Mouse (Mus musculus) neural tube, embryonic 12.5 days (tissue): ENCODE measurements at regions not wholly inside any gene's neighbourhood (a gene's known extent, or its start where the extent isn't known, plus 50 kb on each side); places are given as distances from the start of the nearest gene placed in this dataset.

ENCODE experiments used
- ATAC-seq: fragments of 200-750 bp; cut with Nextera tagmentation; 2 replicates; pipeline ENCODE4 v1.8.0; 2017; ENCODE audit warnings: low read depth, mild to moderate bottlenecking, moderate TSS enrichment, moderate library complexity; ENCODE audit not compliant: low FRiP score
- H3K27ac ChIP-seq: fragments of 300-500 bp; sonication (generic); 2 replicates; pipeline ENCODE4 v1.5.1; 2016
- H3K27me3 ChIP-seq: fragments of 300-500 bp; sonication (generic); replicated peaks from 2 replicates; pipeline ENCODE4 v1.6.1; 2016; ENCODE audit warnings: mild to moderate bottlenecking
- H3K36me3 ChIP-seq: fragments of 300-500 bp; sonication (generic); 2 replicates; pipeline ENCODE4 v1.6.1; 2016; ENCODE audit warnings: mild to moderate bottlenecking
- H3K4me1 ChIP-seq: fragments of 300-500 bp; sonication (generic); 2 replicates; pipeline ENCODE4 v1.6.1; 2016
- H3K4me2 ChIP-seq: fragments of 300-500 bp; sonication (generic); replicated peaks from 2 replicates; pipeline ENCODE4 v1.6.1; 2016; ENCODE audit warnings: mild to moderate bottlenecking
- H3K4me3 ChIP-seq: fragments of 300-500 bp; sonication (generic); 2 replicates; pipeline ENCODE4 v1.5.1; 2016
- H3K9ac ChIP-seq: fragments of 300-500 bp; sonication (generic); 2 replicates; pipeline ENCODE4 v1.6.1; 2016; ENCODE audit warnings: mild to moderate bottlenecking
- H3K9me3 ChIP-seq: fragments of 300-500 bp; sonication (generic); 2 replicates; pipeline ENCODE4 v1.6.1; 2016; ENCODE audit warnings: mild to moderate bottlenecking
- WGBS: fragments of 180-500 bp; shearing (Covaris S2); methylation state at CpG from one replicate; pipeline ENCODE4 v1.1.7; 2016; 5-methylcytosine and 5-hydroxymethylcytosine counted together

DNA sequence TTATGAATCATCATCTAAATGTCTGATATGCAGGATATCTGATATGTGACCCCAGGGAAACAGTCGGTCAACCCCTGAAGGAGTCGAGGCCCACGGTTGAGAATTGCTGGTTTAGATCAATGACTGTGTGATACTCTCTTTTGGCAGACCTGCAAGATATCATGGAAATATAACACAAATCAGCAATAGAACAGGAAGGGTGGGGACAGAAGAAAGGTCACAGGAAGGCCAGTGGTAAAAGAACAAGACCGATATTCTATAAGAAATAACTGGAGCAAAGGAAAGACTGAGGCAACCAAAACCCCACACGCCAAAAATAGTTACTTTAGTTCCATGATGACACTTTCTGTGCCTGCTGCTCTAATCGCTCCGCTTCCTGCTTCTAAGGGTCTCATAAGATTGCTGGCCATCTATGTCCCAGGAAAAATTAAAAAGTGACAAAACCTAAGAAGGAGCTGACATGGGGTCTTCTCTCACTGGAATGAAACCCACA lies 103.2 kb downstream of the Nfkbiz start:
- no peak overlapping the region for H3K9ac ChIP-seq
- no peaks in the 10 kb centered on the region for H3K36me3 ChIP-seq
- no peaks in the 10 kb centered on the region for H3K27me3 ChIP-seq
- ATAC-seq, result no peak
- no peak overlapping the region for H3K4me2 ChIP-seq
- H3K4me3 ChIP-seq, result no peak overlapping the region
- WGBS, result 94% methylated on average over 7 of the region's 7 CpGs
- H3K9me3 ChIP-seq, result no peaks in the 10 kb centered on the region
- H3K4me1 ChIP-seq, result no peaks in the 10 kb centered on the region
- no peak overlapping the region for H3K27ac ChIP-seq

DNA sequence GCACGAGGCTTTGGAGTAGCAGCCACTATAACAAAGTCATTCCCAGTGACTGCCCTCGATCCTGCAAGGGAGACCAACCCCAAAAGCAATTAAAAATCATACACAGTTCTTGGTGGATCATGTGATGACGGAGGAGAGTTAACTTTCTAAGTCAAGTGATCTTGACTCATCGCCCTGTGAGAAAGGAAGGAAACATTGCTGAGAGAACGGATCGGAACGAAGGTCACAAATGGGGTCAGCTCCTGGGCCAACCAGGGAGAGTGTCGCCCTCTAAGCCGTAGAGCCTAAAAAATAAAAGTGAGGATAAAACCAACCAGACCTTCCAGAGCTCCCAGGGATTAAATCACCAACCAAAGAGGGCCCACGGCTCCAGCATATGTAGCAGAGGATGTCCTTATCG lies 104.4 kb downstream of the Nfkbiz start:
- 86% methylated on average over 11 of the region's 11 CpGs for WGBS
- no peak overlapping the region for H3K4me2 ChIP-seq
- H3K9me3 ChIP-seq, result no peaks in the 10 kb centered on the region
- H3K9ac ChIP-seq, result no peak overlapping the region
- H3K36me3 ChIP-seq, result no peaks in the 10 kb centered on the region
- no peaks in the 10 kb centered on the region for H3K27me3 ChIP-seq
- H3K27ac ChIP-seq, result no peak overlapping the region
- no peak overlapping the region for H3K4me3 ChIP-seq
- no peak for ATAC-seq
- H3K4me1 ChIP-seq, result no peaks in the 10 kb centered on the region

DNA sequence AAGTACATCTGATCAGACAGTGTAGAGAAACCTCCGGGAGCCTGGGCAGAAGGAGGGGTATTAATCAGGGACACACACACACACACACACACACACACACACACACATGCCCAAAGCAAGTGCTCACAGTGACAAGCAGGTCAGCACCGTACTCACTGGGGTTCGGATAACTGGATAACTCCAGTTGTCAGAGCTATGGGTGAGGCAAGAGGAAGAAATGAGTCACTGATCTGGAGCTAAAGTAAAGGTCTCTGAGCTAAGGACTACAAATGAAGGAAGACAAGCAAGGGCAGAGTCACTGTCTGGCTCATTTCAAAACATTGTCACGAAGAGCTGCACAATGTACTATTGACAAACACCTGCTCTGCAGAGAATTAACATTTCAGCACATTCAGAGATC lies 104.9 kb downstream of the Nfkbiz start:
- ATAC-seq, result no peak
- Histone ChIP-seq H3K9me3 (no peaks in the 10 kb centered on the region), H3K9ac (no peak overlapping the region), H3K27ac (no peak overlapping the region), H3K4me3 (no peak overlapping the region), H3K4me2 (no peak overlapping the region), H3K36me3 (no peaks in the 10 kb centered on the region), H3K27me3 (no peaks in the 10 kb centered on the region), H3K4me1 (no peaks in the 10 kb centered on the region)
- 87% methylated on average over 4 of the region's 4 CpGs for WGBS

DNA sequence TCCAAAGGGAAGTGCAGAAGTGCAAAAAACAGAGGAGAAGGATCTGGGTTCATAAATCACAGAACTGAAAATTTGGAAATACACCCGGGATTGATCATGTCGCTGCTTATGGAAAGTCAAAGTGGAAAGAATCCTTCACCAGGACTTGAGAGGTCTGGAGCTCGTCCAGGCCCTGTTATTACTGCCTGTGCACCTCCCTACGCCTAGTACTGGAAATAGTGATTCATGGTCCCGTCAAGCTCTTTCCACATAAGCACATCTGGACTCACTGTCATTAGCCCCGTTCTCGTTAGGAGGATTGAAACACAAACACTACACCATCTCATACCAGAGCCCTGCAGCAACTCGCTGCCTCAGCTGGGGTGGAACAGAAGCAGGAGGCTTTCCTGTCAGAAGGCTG lies 107.7 kb downstream of the Nfkbiz start:
- ATAC-seq, result no peak
- H3K27me3 ChIP-seq, result no peaks in the 10 kb centered on the region
- H3K9me3 ChIP-seq, result no peaks in the 10 kb centered on the region
- no peak overlapping the region for H3K4me3 ChIP-seq
- H3K27ac ChIP-seq, result no peak overlapping the region
- H3K4me2 ChIP-seq, result no peak overlapping the region
- no peaks in the 10 kb centered on the region for H3K36me3 ChIP-seq
- no peak overlapping the region for H3K9ac ChIP-seq
- WGBS, result 77% methylated on average over 8 of the region's 8 CpGs
- no peaks in the 10 kb centered on the region for H3K4me1 ChIP-seq

DNA sequence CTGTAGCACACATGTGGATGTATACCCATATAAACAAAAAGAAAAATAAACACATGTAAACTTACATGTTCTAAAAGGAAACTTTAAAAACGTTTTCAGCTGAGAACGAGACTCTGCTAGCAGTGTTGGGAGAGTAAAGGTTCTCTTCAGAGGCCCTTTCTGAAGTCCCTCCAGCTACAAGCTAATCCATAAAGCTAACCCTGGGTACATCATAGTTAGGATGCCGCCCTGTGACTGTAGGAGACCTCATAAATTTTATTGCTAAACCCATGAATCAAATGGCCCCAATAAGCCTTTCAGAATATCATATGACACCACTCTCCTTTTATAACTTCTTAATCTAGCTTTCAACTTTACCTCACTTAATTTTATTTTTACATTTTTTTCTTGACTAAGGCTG lies 112.2 kb downstream of the Nfkbiz start:
- Histone ChIP-seq H3K36me3 (no peaks in the 10 kb centered on the region), H3K4me2 (no peak overlapping the region), H3K27me3 (no peaks in the 10 kb centered on the region), H3K4me1 (no peaks in the 10 kb centered on the region), H3K9me3 (no peaks in the 10 kb centered on the region), H3K27ac (no peak overlapping the region), H3K4me3 (no peak overlapping the region), H3K9ac (no peak overlapping the region)
- ATAC-seq, result no peak
- 40% methylated on average over 3 of the region's 3 CpGs for WGBS

DNA sequence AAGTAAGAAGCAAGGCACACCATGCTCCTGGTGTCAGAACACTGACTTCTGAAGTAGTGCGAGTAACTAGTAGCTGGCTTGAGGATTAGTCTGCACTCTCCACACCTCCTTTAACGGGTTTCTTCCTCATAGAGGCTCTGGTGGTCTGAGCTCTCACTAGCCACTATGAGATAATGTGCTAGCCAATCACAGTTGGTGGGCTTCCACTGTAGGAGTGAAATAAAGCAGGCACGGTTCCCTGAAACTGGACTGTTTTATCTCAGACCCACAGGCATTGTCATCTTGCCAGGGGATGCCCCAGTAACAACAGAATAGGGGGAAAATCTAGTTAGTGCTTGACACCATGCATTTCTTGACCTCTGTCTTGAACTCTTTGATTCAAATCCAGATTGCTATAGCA lies 118.3 kb downstream of the Nfkbiz start:
- no peak overlapping the region for H3K9ac ChIP-seq
- no peak overlapping the region for H3K27ac ChIP-seq
- no peaks in the 10 kb centered on the region for H3K27me3 ChIP-seq
- H3K36me3 ChIP-seq, result no peaks in the 10 kb centered on the region
- no peaks in the 10 kb centered on the region for H3K9me3 ChIP-seq
- H3K4me2 ChIP-seq, result no peak overlapping the region
- ATAC-seq, result no peak
- 68% methylated on average over 3 of the region's 3 CpGs for WGBS
- H3K4me3 ChIP-seq, result no peak overlapping the region
- H3K4me1 ChIP-seq, result no peaks in the 10 kb centered on the region

DNA sequence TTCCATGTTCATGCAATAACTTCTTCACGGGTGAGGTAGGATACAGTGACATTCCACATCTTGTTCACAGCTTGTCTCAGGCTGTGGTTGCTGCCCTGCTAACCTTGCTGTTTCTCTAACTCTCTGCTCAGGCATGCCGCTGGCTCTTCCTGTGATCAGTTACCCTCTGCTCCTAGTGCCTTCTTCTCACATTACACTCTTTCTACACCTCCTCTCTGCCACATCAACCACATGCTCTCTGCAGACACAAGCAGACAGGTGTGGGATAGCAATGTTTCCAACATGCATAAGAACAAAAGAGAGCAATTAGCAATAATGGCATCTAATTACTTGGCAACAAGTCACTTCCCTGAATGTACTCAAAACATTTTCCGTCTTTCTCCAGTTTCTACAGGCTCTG lies 128.7 kb downstream of the Nfkbiz start:
- no peaks in the 10 kb centered on the region for H3K4me1 ChIP-seq
- H3K4me3 ChIP-seq, result no peak overlapping the region
- H3K9ac ChIP-seq, result no peak overlapping the region
- ATAC-seq, result no peak
- no peak overlapping the region for H3K27ac ChIP-seq
- no peak overlapping the region for H3K4me2 ChIP-seq
- H3K9me3 ChIP-seq, result no peaks in the 10 kb centered on the region
- no peaks in the 10 kb centered on the region for H3K27me3 ChIP-seq
- WGBS, result 66% methylated on average over 3 of the region's 3 CpGs
- H3K36me3 ChIP-seq, result no peaks in the 10 kb centered on the region

DNA sequence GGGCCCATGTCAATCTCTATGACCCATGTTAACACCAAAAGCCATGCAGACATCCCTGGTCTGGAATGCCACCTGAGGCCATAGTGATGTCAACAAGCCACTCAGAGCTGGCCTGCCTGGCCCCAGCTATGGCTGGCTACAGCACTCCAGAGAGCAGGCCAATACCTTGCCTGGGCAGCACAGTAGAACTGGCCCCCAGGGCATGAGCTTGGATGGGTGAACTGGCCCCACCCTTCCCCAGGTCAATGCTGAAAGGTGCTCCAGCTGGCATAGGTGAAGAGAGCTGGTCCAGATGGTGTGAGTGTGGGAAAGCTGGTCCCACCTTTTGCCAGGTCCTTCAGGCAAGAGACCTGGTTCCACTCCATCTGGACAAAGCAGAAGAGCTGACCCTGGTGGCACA lies 132.2 kb downstream of the Nfkbiz start:
- Histone ChIP-seq H3K4me2 (no peak overlapping the region), H3K4me3 (no peak overlapping the region), H3K9ac (no peak overlapping the region), H3K9me3 (no peaks in the 10 kb centered on the region), H3K36me3 (no peaks in the 10 kb centered on the region), H3K27me3 (no peaks in the 10 kb centered on the region), H3K27ac (no peak overlapping the region), H3K4me1 (no peaks in the 10 kb centered on the region)
- ATAC-seq, result no peak

DNA sequence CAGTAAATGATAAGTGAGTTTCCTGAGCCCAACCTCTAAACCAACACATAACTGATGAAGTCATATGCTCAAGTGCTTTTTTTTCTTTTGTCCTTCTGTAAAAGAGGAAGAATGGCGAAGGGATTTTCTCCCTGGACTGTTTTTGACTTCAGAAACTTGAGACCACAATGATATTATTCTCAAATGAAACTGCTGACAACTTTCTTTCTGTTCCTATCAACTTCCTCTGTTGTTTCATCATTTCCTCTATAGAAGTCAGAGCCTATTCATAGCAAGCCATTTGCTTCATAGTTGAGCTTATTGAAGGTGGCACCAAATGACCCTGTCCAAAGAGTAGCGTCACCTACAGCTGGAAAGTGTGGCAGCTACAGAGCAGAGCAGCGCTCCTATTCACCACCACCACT lies 140.2 kb downstream of the Nfkbiz start:
- Histone ChIP-seq H3K9ac (no peak overlapping the region), H3K4me3 (no peak overlapping the region), H3K27me3 (no peaks in the 10 kb centered on the region), H3K4me1 (no peaks in the 10 kb centered on the region), H3K4me2 (no peak overlapping the region), H3K27ac (no peak overlapping the region), H3K9me3 (no peaks in the 10 kb centered on the region), H3K36me3 (no peaks in the 10 kb centered on the region)
- ATAC-seq, result no peak
- 85% methylated on average over 3 of the region's 3 CpGs for WGBS

DNA sequence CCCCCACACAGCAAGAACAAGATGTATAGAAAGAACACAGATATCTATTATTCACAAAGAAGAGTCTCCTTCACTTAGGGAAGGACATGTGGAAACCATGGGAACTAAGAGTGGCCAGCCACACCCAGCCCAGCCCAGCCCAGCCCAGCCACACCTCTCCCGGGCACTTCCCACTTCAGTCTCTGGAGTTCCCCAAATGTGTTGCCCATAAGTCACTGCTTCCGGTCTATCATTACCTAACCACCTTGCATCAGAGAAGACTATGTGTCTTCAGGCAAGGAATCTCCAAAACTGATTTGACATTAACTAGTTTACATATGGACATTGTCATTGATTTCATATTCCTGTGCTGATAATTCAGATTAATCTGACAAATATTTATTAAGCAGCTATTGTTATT lies 147.6 kb downstream of the Nfkbiz start:
- H3K9me3 ChIP-seq, result no peaks in the 10 kb centered on the region
- H3K27ac ChIP-seq, result no peak overlapping the region
- ATAC-seq, result no peak
- H3K9ac ChIP-seq, result no peak overlapping the region
- no peak overlapping the region for H3K4me2 ChIP-seq
- WGBS, result 87% methylated on average over 2 of the region's 2 CpGs
- H3K4me3 ChIP-seq, result no peak overlapping the region
- no peaks in the 10 kb centered on the region for H3K4me1 ChIP-seq
- H3K36me3 ChIP-seq, result no peaks in the 10 kb centered on the region
- H3K27me3 ChIP-seq, result no peaks in the 10 kb centered on the region

DNA sequence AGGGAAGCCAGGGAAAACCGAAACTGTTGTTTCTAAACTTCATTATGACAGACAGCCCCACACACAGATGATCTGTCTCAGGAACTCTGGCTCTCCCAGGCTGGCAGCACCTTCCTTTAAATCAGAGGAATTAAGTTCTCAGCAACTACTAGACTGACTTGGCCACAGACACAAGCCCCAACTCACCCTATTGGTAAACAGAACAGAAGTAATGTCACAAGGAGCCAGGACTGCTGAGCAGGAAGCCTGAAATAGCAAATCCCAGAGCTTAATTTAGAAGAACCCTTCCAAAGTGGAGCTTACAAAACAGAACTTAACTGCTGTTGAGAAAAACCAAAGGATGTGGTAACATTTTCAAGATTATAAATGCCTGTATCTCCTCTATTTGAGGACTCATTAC lies 174.8 kb downstream of the Nfkbiz start:
- Histone ChIP-seq H3K36me3 (no peaks in the 10 kb centered on the region), H3K27me3 (no peaks in the 10 kb centered on the region), H3K4me1 (no peaks in the 10 kb centered on the region), H3K9ac (no peak overlapping the region), H3K4me3 (no peak overlapping the region), H3K27ac (no peak overlapping the region), H3K4me2 (no peak overlapping the region), H3K9me3 (no peaks in the 10 kb centered on the region)
- 91% methylated on average over 1 of the region's 1 CpGs for WGBS
- ATAC-seq, result no peak

DNA sequence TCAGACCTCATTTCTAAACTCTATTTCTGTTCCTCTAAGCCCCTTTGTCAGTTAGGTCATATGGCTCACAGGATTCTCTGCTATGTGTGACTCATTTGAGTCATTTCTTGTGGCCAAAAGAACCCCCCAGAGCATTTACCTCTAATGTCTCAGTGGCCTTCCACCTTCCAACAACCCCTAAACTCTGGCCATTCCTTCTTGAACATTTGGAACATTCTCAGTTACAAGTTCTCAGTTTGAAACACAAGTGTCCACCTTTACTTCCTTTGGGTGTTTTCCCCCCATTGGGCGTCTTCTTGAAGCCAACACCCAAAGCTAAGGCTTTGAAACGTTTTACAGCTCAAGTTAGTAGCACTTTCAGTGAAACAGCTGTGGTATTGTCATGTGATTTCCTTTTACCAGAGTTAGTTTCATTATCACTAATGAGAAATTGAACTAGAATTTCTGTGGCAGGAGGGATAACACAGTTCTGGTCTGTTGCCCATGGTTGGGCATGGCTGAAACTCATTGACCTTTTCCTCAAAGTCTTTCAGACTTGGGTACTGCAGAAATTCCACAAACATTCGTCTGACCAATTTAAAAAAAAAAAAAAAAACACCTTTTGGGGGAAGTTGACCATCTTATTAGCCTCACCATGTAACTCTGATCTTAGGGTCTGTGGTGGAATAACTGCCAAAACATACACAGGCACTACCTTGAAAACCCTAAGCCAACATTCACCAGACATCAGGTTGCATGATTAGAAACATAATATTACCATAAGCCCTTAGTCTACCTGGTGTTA lies 201.8 kb downstream of the Nfkbiz start:
- Histone ChIP-seq H3K9me3 (no peaks in the 10 kb centered on the region), H3K36me3 (no peaks in the 10 kb centered on the region), H3K4me2 (no peak overlapping the region), H3K27me3 (no peaks in the 10 kb centered on the region), H3K4me3 (no peak overlapping the region), H3K9ac (no peak overlapping the region), H3K27ac (no peak overlapping the region), H3K4me1 (no peaks in the 10 kb centered on the region)
- no peak for ATAC-seq
- 73% methylated on average over 3 of the region's 3 CpGs for WGBS

DNA sequence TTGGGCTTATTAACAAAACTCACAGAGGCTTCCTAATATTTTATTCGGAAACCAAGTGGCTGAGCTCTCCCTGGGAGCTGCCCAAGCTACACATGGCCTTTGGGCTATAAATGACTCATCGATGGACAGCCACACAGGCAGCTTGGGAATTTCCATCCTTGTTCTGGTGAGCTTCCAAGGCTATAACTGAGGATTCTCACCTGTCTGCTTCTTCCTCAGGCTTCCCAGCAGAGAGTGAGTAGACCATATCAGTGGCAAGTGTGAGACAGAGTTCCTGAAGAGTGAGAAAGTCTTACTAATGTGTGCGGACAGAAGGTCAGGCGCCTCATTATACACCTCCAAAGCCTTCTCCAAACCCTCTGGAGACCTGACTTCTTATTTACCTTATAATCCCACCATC lies 202.5 kb downstream of the Nfkbiz start:
- ATAC-seq, result no peak
- WGBS, result 91% methylated on average over 4 of the region's 4 CpGs
- Histone ChIP-seq H3K4me2 (no peak overlapping the region), H3K9ac (no peak overlapping the region), H3K4me1 (no peaks in the 10 kb centered on the region), H3K9me3 (no peaks in the 10 kb centered on the region), H3K27me3 (no peaks in the 10 kb centered on the region), H3K36me3 (no peaks in the 10 kb centered on the region), H3K27ac (no peak overlapping the region), H3K4me3 (no peak overlapping the region)
